In genomic region chr12:85943456-85943855, GRCm38 (mm10) we compare ENCODE assay signal across 14 mouse cellular contexts.
A peak's percentile ranks its signal among the peaks of the same experiment; 100 is the strongest.
DNase-seq lines count a peak whose midpoint lies in the region; ATAC-seq and TF ChIP-seq lines count a peak whose summit lies in the region.
"Had no signal": no experiment of that assay in that cellular context is flagged by ENCODE, and none has a peak within 500 bp of the region (broad histone marks: within the 10 kb centered on the region; RNA-seq: fewer than 3 reads in every experiment).

No protein-coding gene starts in this region.

- peaks cover 9% of the 10 kb centered on the region; the same call in 1 of the 2 replicates for H3K36me3 ChIP-seq in heart, embryonic 10.5 days
- no peaks in the 10 kb centered on the region for H3K36me3 ChIP-seq in macrophage (ENCODE audit: inconsistent target)
- H3K36me3 ChIP-seq in hindbrain, postnatal 0 days (ENCODE audit: insufficient read depth, low read length), result no peaks in the 10 kb centered on the region; the same call in 1 of the 2 replicates
- 0 out of 2 replicates have a peak, but pooled peaks cover 9% of the 10 kb centered on the region for H3K36me3 ChIP-seq in hindbrain, embryonic 14.5 days (replicated peaks; ENCODE audit: control insufficient read depth, insufficient read depth)
- H3K36me3 ChIP-seq: liver, embryonic 13.5 days; midbrain, embryonic 12.5 days had no signal

- H3K27ac ChIP-seq in heart, embryonic 10.5 days, result peak overlapping the region; percentile 31; the same call in 1 of the 2 replicates
- H3K27ac ChIP-seq in macrophage, result peak overlapping the region; percentile 70
- H3K27ac ChIP-seq in hindbrain, postnatal 0 days, result no peak overlapping the region
- no peak overlapping the region for H3K27ac ChIP-seq in hindbrain, embryonic 14.5 days
- H3K27ac ChIP-seq: liver, embryonic 13.5 days; midbrain, embryonic 12.5 days had no signal

- intact Hi-C loops in heart, postnatal 36 days (cut with DNase I), result no loop called here

- H3K9me3 ChIP-seq in heart, embryonic 10.5 days, result no peaks in the 10 kb centered on the region
- H3K9me3 ChIP-seq in hindbrain, postnatal 0 days (ENCODE audit: low read length), result no peaks in the 10 kb centered on the region
- H3K9me3 ChIP-seq in hindbrain, embryonic 14.5 days (ENCODE audit: control insufficient read depth, low read length), result no peaks in the 10 kb centered on the region
- H3K9me3 ChIP-seq: liver, embryonic 13.5 days; midbrain, embryonic 12.5 days had no signal

- no peaks in the 10 kb centered on the region for H3K27me3 ChIP-seq in heart, embryonic 10.5 days (ENCODE audit: insufficient read depth, poor library complexity, severe bottlenecking)
- no peaks in the 10 kb centered on the region for H3K27me3 ChIP-seq in hindbrain, postnatal 0 days (ENCODE audit: insufficient read depth, low read length)
- no peaks in the 10 kb centered on the region for H3K27me3 ChIP-seq in hindbrain, embryonic 14.5 days (ENCODE audit: control insufficient read depth, insufficient read depth, low read length)
- H3K27me3 ChIP-seq: liver, embryonic 13.5 days; midbrain, embryonic 12.5 days had no signal

- no peak overlapping the region for H3K4me2 ChIP-seq in hindbrain, postnatal 0 days (ENCODE audit: low read depth, low read length)
- no peak overlapping the region for H3K4me2 ChIP-seq in hindbrain, embryonic 14.5 days (replicated peaks)
- H3K4me2 ChIP-seq: liver, embryonic 13.5 days; midbrain, embryonic 12.5 days had no signal

- no peaks in the 10 kb centered on the region for H3K79me2 ChIP-seq in macrophage (ENCODE audit: inconsistent target)

- no peak overlapping the region for H3K4me3 ChIP-seq in heart, embryonic 10.5 days
- no peak overlapping the region for H3K4me3 ChIP-seq in macrophage (ENCODE audit: inconsistent target)
- no peak overlapping the region for H3K4me3 ChIP-seq in hindbrain, postnatal 0 days (ENCODE audit: low read length)
- H3K4me3 ChIP-seq in hindbrain, embryonic 14.5 days (replicated peaks; ENCODE audit: low read length), result no peak overlapping the region
- H3K4me3 ChIP-seq: liver, embryonic 13.5 days; midbrain, embryonic 12.5 days had no signal

- no peak for DNase-seq in heart, embryonic 10.5 days (ENCODE audit: low spot score)
- DNase-seq in heart, postnatal 36 days, result no peak
- peak; percentile 34 to 60 for DNase-seq in kidney, postnatal 4 days
- no peak for DNase-seq in kidney, adult 11 months
- peak; percentile 8 for DNase-seq in embryo, embryonic 9.5 days (ENCODE audit: extremely low spot score)
- no peak for DNase-seq in hindbrain, postnatal 0 days (ENCODE audit: low spot score)
- DNase-seq in hindbrain, embryonic 14.5 days (ENCODE audit: low spot score), result no peak
- DNase-seq: cerebellum, adult 9-10 months; layer of hippocampus, postnatal 36 days; liver, embryonic 13.5 days; thymus, postnatal 36 days had no signal

- no peak for ATAC-seq in hindbrain, postnatal 0 days
- ATAC-seq in hindbrain, embryonic 14.5 days (ENCODE audit: low FRiP score), result no peak
- ATAC-seq: inflammation-experienced regulatory T-cells, adult 6 months had no signal

- H3K9ac ChIP-seq in hindbrain, postnatal 0 days (replicated peaks; ENCODE audit: low read length), result no peak overlapping the region
- no peak overlapping the region for H3K9ac ChIP-seq in hindbrain, embryonic 14.5 days
- H3K9ac ChIP-seq: liver, embryonic 13.5 days; midbrain, embryonic 12.5 days had no signal

- 29% methylated on average over 10 of the region's 10 CpGs for WGBS in heart, embryonic 10.5 days
- 49% methylated on average over 10 of the region's 10 CpGs for WGBS in macrophage (ENCODE audit: missing documents)
- WGBS in hindbrain, postnatal 0 days, result 60% methylated on average over 10 of the region's 10 CpGs
- 62% methylated on average over 10 of the region's 10 CpGs for WGBS in hindbrain, embryonic 14.5 days

- H3K4me1 ChIP-seq in heart, embryonic 10.5 days, result peaks cover 11% of the 10 kb centered on the region
- H3K4me1 ChIP-seq in hindbrain, postnatal 0 days (ENCODE audit: insufficient read depth, low read length), result no peaks in the 10 kb centered on the region
- no peaks in the 10 kb centered on the region for H3K4me1 ChIP-seq in hindbrain, embryonic 14.5 days (replicated peaks; ENCODE audit: control insufficient read depth, insufficient read depth, low read length)
- H3K4me1 ChIP-seq: liver, embryonic 13.5 days; midbrain, embryonic 12.5 days had no signal

- no peak for TF ChIP-seq CTCF in hindbrain, postnatal 0 days (IDR thresholded peaks at IDR 0.05; ENCODE audit: low read depth)

Comparison
In these comparisons a context has a peak if more than half of its experiments do, and no peak if none do; other contexts are left out.
1. DNase-seq: peak in kidney, postnatal 4 days (2 of 2) and embryo, embryonic 9.5 days (single experiment); none in heart, embryonic 10.5 days (single experiment), heart, postnatal 36 days (0 of 2), kidney, adult 11 months (single experiment), hindbrain, postnatal 0 days (single experiment) and hindbrain, embryonic 14.5 days (single experiment).
2. H3K27ac ChIP-seq: peak in heart, embryonic 10.5 days (single experiment) and macrophage (single experiment); none in hindbrain, postnatal 0 days (single experiment) and hindbrain, embryonic 14.5 days (single experiment).